Mouse (Mus musculus) heart, adult 2 months (tissue): ENCODE data around the gene Bcl2l14. TPM values are rescaled to one million over a fixed set of nuclear protein-coding genes. Genes with fewer than 3 reads are reported as not detected.

ENCODE experiments used
- DNase-seq, 2 experiments: peaks; one replicate each; pipeline ENCODE4 v3.0.0; 2021
- H3K27ac ChIP-seq: fragments of 200-600 bp; 2 replicates; pipeline ENCODE4 v1.8.1; 2022
- H3K27me3 ChIP-seq: fragments of 200-500 bp; 2 replicates; pipeline ENCODE4 v1.6.1; 2012; ENCODE audit warnings: mild to moderate bottlenecking, low read length, inconsistent platforms, mixed read lengths; ENCODE audit not compliant: control insufficient read depth, insufficient read depth
- H3K36me3 ChIP-seq: fragments of 200-500 bp; 2 replicates; pipeline ENCODE4 v1.6.1; 2012; ENCODE audit warnings: low read length, inconsistent platforms; ENCODE audit not compliant: control insufficient read depth, insufficient read depth
- H3K4me1 ChIP-seq: fragments of 200-500 bp; 2 replicates; pipeline ENCODE4 v1.6.1; 2011; ENCODE audit warnings: low read length; ENCODE audit not compliant: control insufficient read depth, insufficient read depth
- H3K4me3 ChIP-seq: fragments of 200-600 bp; 2 replicates; pipeline ENCODE4 v1.8.1; 2022
- H3K79me2 ChIP-seq: fragments of 200-500 bp; replicated peaks from 2 replicates; pipeline ENCODE4 v1.6.1; 2012; ENCODE audit warnings: mild to moderate bottlenecking, inconsistent platforms, low read length, moderate library complexity, mixed read lengths; ENCODE audit not compliant: control insufficient read depth, insufficient read depth
- H3K9ac ChIP-seq: fragments of 200-500 bp; 2 replicates; pipeline ENCODE4 v1.6.1; 2012; ENCODE audit warnings: low read depth, mild to moderate bottlenecking, control low read depth, inconsistent platforms, low read length, mixed read lengths
- CTCF ChIP-seq: fragments of 200-600 bp; IDR thresholded peaks from 2 replicates; pipeline ENCODE4 v1.8.1; 2022; ENCODE audit warnings: antibody characterized with exemption, mild to moderate bottlenecking, moderate library complexity
- EP300 ChIP-seq: fragments of 200-500 bp; IDR thresholded peaks from 2 replicates; pipeline ENCODE4 v1.6.1; 2011; ENCODE audit warnings: low read depth, low read length, control low read depth; ENCODE audit not compliant: insufficient read depth
- POLR2A ChIP-seq: fragments of 200-500 bp; IDR thresholded peaks from 2 replicates; pipeline ENCODE4 v1.6.1; 2011; ENCODE audit warnings: mild to moderate bottlenecking, low read depth, low read length, control low read depth; ENCODE audit not compliant: insufficient read depth
- WGBS: fragments of 180-500 bp; shearing (Covaris S2); methylation state at CpG from one replicate; pipeline ENCODE4 v1.1.7; 2018; 5-methylcytosine and 5-hydroxymethylcytosine counted together
- intact Hi-C: fragments of 180-260 bp; cut with DNase I; formaldehyde crosslinking; loops from one replicate; pipeline ENCODE4 v1.15.1; 2025
- long read RNA-seq: library from polyadenylated mRNA; stranded (forward); transcript quantifications from one replicate; pipeline ENCODE4 v2.0.0, GENCODE M21; 2021
- polyA plus RNA-seq: library from polyadenylated mRNA; depleted of rRNA; stranded (reverse); fragments of >200 nt; gene quantifications from 2 replicates; pipeline ENCODE4 v1.2.3, GENCODE M21; 2012; rRNA removed
- total RNA-seq, 2 experiments: library from RNA; stranded (reverse); gene quantifications; 2 replicates each; pipeline ENCODE4 v1.2.3; 2021

The Bcl2l14 gene
- total RNA-seq (not detected), polyA plus RNA-seq (0.10 TPM in 1 of 2 replicates, not detected in the other)
- long read RNA-seq, partial matches to known transcripts = 0 of 1 reads
- long read RNA-seq, other reads (novel, unspliced or antisense) = 1 of 1 reads

- no peak for DNase-seq
- H3K4me1 ChIP-seq = no peaks in the 10 kb centered on the region
- H3K27ac ChIP-seq = no peak within 1 kb of the TSS
- no peaks in the 10 kb centered on the region for H3K36me3 ChIP-seq
- no peak within 1 kb of the TSS for H3K9ac ChIP-seq
- TF ChIP-seq CTCF = no peak
- TF ChIP-seq EP300 = no peak
- TF ChIP-seq POLR2A = no peak
- no peaks in the 10 kb centered on the region for H3K79me2 ChIP-seq
- intact Hi-C loops = no loop called here
- no peaks in the 10 kb centered on the region for H3K27me3 ChIP-seq
- WGBS = 82% methylated on average over 4 of the region's 4 CpGs
- H3K4me3 ChIP-seq = no peak within 1 kb of the TSS
Observed at GRCm38 (mm10) chr6:134396018-134396417, at the start of gene Bcl2l14. TSS of gene Bcl2l14 (plus strand) at chr6:134396318.

GRCm38 (mm10) chr6:134348526-134349067 lies 47.5 kb upstream of the Bcl2l14 start:
- Histone ChIP-seq H3K36me3 (no peaks in the 10 kb centered on the region), H3K4me1 (no peaks in the 10 kb centered on the region), H3K27ac (no peak overlapping the region), H3K27me3 (no peaks in the 10 kb centered on the region), H3K4me3 (no peak overlapping the region), H3K79me2 (no peaks in the 10 kb centered on the region), H3K9ac (no peak overlapping the region)
- TF ChIP-seq CTCF (no peak), POLR2A (no peak), EP300 (no peak)
- DNase-seq = no peak
- intact Hi-C loops = no loop called here
- 92% methylated on average over 7 of the region's 7 CpGs for WGBS

DNA sequence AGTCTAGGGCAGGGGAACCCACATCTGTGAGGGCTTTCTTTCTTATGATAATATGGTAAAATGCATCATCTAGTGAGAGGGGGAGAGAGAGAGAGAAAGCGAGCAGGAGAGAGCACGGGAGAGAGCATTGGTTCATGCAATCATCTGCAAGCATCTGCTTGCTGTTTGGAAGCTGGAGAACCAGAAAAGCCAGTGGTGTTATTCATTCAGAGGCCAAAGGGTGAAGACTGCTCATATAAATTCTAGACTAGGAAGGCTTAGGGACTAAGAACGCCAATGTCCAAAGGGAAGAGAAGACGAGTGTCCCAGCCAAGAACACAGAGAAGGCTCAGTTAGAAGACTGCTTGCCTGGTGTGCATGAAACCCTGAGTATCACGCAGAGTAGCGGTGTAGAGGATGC lies 43.2 kb upstream of the Bcl2l14 start:
- H3K4me1 ChIP-seq = no peaks in the 10 kb centered on the region
- TF ChIP-seq EP300 (no peak), POLR2A (no peak), CTCF (no peak)
- no peaks in the 10 kb centered on the region for H3K36me3 ChIP-seq
- no peak for DNase-seq
- WGBS = 89% methylated on average over 6 of the region's 6 CpGs
- H3K27me3 ChIP-seq = no peaks in the 10 kb centered on the region
- H3K4me3 ChIP-seq = no peak overlapping the region
- H3K27ac ChIP-seq = no peak overlapping the region
- no peak overlapping the region for H3K9ac ChIP-seq
- no peaks in the 10 kb centered on the region for H3K79me2 ChIP-seq
- intact Hi-C loops = no loop called here

- no peak for TF ChIP-seq EP300
- no peak for TF ChIP-seq POLR2A
- TF ChIP-seq CTCF = no peak
- DNase-seq = no peak
- H3K4me3 ChIP-seq = no peak overlapping the region
- intact Hi-C loops = no loop called here
- H3K27me3 ChIP-seq = no peaks in the 10 kb centered on the region
- 73% methylated on average over 4 of the region's 4 CpGs for WGBS
- H3K79me2 ChIP-seq = no peaks in the 10 kb centered on the region
- H3K27ac ChIP-seq = no peak overlapping the region
- no peaks in the 10 kb centered on the region for H3K4me1 ChIP-seq
- H3K9ac ChIP-seq = no peak overlapping the region
- H3K36me3 ChIP-seq = no peaks in the 10 kb centered on the region
Observed at GRCm38 (mm10) chr6:134353751-134354150, 42.4 kb upstream of the Bcl2l14 start.

DNA sequence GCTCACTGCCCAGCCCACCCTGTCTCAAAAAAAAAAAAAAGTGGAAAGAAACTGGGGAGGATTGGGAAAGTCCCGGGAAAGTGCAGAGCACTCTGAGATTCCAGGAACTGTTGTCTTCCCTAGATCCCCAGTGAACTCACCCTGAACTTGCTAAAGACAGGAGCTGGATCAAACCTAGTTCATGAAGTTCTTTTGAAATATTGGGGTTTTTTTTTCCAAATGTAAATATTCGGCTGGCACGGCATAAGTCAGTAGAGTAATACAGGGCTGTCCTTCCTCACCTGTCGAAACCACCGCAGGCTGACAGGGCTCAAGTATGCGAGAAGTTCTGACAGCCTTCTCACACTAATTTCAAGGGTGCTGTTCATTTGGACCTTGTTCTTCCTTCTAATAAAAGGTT lies 38.5 kb upstream of the Bcl2l14 start:
- no peaks in the 10 kb centered on the region for H3K79me2 ChIP-seq
- H3K4me3 ChIP-seq = no peak overlapping the region
- TF ChIP-seq EP300 (no peak), POLR2A (no peak), CTCF (no peak)
- intact Hi-C loops = no loop called here
- H3K4me1 ChIP-seq = no peaks in the 10 kb centered on the region
- 77% methylated on average over 6 of the region's 6 CpGs for WGBS
- H3K27me3 ChIP-seq = no peaks in the 10 kb centered on the region
- no peaks in the 10 kb centered on the region for H3K36me3 ChIP-seq
- DNase-seq = no peak
- no peak overlapping the region for H3K27ac ChIP-seq
- no peak overlapping the region for H3K9ac ChIP-seq

DNA sequence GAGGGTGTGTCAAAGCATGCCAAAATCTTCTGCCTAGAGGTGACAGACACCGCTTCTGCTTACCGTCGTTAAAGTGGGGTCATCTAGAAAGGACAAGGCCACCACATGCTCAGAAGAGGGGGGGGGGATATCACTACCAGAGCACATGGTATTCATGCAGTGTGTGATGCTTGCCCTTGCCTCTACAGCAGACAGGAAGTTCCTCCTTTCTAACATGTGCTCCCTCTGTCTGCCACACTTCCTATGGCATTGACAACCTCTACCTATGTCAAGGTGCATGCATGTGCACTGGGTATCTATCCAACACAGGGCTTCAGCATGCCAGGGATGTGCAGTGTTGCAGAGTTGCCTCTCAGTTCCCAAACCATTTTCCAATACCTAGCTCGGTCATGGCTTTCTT lies 36.0 kb upstream of the Bcl2l14 start:
- WGBS = 89% methylated on average over 4 of the region's 4 CpGs
- intact Hi-C loops = loop anchor here (10.0 kb wide), 2 partner anchors 105 to 225 kb away; no protein-coding TSS in a partner anchor

More for the DNA sequence above, 36.0 kb upstream of the Bcl2l14 start:
- TF ChIP-seq EP300 (no peak), CTCF (no peak), POLR2A (no peak)
- DNase-seq = no peak
- no peaks in the 10 kb centered on the region for H3K27me3 ChIP-seq
- H3K36me3 ChIP-seq = no peaks in the 10 kb centered on the region
- H3K4me1 ChIP-seq = no peaks in the 10 kb centered on the region
- no peaks in the 10 kb centered on the region for H3K79me2 ChIP-seq
- H3K9ac ChIP-seq = no peak overlapping the region
- no peak overlapping the region for H3K27ac ChIP-seq
- H3K4me3 ChIP-seq = no peak overlapping the region
